Mouse (Mus musculus): ENCODE measurements around the gene Dgkd.

- TF ChIP-seq POLR2A (IDR thresholded peaks at IDR 0.05; ENCODE audit: borderline replicate concordance, control insufficient read depth, low read depth, low read length) (no peak), CTCF (IDR thresholded peaks at IDR 0.05; ENCODE audit: control insufficient read depth, insufficient read depth, low read length) (no peak)
These were observed 28.6 kb upstream of the Dgkd start for GRCm38 (mm10) chr1:87824420-87824995.

Measured in bone marrow, adult 2 months (tissue).